Mouse (Mus musculus): ENCODE measurements around the gene Ube2h.
"Not testable (repeated sequence)": the region's sequence is repeated elsewhere in the genome, so short reads cannot be mapped to it uniquely, and the experiment has no call there.

DNA sequence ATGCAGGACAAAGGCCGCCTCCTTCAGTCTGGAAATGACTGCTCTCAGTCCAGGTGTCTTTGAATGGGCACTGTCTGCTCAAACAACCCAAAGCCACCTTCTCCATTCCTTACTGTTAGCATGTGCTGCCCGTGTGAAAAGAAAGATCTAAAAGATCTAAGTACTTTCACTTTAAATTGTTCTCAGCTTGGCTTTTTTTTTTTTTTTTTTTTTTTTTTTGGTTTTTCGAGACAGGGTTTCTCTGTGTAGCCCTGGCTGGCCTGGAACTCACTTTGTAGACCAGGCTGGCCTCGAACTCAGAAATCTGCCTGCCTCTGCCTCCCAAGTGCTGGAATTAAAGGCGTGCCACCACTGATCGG lies 99.2 kb downstream of the Ube2h start:
- not testable (repeated sequence) for TF ChIP-seq CTCF (IDR thresholded peaks at IDR 0.05; ENCODE audit: extremely low read depth, insufficient read depth, insufficient read length, insufficient replicate concordance); POLR2A (IDR thresholded peaks at IDR 0.05; ENCODE audit: low read depth, low read length)

Data from spleen, adult 2 months (tissue).